Mouse (Mus musculus): ENCODE measurements around the gene Fam163a.

DNA sequence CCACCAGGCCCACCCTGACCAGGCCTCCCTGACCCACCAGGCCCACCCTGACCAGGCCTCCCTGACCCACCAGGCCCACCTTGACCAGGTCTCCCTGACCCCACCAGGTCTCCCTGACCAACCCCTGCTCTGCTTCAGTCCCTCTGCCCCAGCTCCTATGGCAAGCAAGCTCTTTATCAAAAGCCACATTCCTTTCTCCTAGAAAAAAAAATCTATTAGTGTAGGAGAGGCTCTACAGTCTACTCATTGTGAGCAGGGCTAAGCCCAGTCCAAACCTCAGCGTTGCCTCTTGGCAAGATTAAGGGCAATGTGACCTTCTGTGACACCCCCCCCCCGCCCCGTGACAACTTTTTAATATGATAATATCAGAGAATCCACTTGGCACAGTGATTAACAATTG is 120.2 kb downstream of the Fam163a start:
- TF ChIP-seq ZC3H11A (IDR thresholded peaks at IDR 0.05; ENCODE audit: borderline replicate concordance, low read depth, low read length), result no peak
- no peak for TF ChIP-seq MAFK (IDR thresholded peaks at IDR 0.05; ENCODE audit: insufficient read depth, low read depth, low read length)
- TF ChIP-seq CHD2 (IDR thresholded peaks at IDR 0.05; ENCODE audit: low read depth, low read length), result no peak

Measured in ES-E14 (cell line).